Mouse (Mus musculus) neural tube, embryonic 10.5 days (tissue): Measurements from ENCODE around the gene Lin37.

ENCODE experiments used
- DNase-seq: peaks from one replicate; pipeline ENCODE4 v3.0.0-alpha.2; 2017; ENCODE audit warnings: low spot score; ENCODE audit errors: extremely low spot score

The Lin37 gene

DNA sequence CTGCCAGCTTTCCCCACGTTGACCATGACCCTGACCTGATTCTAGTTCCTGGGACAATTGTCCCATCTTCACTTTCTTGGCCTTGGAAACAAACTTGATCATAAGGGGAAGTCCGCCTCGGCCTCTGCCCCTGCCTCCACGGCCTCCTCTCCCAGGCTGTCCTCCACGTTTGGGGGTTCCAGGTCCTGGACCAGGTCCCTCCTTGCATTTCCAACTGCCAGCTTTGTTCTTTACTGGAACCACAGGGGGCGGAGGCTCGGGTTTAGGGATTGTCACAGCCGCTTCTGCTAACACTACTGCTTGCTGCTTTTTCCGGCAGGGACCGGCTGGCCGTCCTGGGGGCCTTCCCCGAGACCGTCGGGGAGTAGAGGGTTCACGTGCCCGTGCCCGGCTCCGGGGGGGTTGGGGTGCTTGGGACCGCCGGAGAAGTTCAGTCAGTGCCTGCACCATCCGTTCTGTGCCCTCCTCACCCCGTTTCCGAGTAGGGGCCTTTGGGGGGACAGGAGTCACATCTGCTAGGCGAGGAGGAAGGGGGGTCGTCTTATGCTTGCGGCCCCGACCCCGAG, 26.9 kb upstream of the Lin37 start:
- no peak for DNase-seq

DNA sequence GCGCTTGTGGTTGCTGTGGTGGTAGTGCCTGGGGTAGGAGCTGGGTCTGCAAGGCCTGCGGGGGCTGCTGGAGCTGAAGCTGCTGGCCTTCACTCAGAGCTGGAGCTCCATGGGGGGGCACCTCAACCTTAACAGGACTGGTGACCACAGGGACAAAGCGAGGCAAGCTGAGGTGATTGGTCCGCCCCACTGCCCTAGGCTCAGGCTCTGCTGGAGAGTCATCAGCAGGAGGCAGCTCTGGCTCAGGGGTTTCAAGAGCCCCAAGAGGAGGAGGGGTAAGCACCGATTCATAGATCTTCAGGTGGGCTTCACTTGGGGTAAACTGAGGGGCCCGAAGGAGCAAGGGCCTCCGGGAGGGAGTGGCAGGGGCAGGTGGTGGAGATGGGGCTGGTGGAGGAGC, 25.5 kb upstream of the Lin37 start:
- no peak for DNase-seq

DNA sequence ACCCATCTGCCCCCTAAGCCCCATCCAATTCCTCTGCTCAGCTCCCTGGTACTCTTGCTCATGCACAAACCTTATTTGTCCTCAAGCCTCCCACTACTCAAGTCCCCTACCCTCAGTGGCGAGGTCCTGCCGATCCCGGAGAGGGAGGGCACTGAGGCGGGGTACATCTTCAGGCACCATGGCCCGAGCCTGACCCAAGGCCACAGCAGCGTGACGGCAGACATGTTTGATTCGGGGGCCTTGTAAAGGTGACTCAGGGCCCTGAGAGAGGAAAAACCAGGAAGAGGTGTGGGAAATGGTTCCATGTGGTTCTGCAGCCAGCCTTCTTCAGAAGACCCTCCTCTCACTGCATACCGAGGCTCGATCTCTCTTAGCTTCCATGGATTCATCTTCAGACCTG, 24.7 kb upstream of the Lin37 start:
- DNase-seq = no peak

DNA sequence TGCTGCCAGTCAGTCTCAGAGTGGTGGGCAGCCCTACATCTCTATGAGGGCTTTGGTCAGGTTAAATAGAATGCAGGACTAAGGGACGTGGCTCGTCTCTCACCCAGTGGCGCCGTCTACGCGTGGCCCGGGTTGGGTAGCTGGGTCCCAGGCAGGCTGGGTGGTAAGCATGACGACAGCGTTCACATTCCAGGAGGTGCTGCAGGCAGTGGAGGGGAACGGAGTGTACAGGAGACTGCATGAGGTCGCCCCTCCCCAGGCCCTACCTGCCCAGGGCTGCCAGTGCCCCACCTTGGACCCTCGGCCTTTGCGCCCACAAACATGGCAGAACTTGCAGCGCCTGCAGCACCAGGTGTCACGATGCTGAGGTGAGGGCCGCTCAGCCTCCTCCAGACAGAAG, 21.9 kb upstream of the Lin37 start:
- no peak for DNase-seq

DNA sequence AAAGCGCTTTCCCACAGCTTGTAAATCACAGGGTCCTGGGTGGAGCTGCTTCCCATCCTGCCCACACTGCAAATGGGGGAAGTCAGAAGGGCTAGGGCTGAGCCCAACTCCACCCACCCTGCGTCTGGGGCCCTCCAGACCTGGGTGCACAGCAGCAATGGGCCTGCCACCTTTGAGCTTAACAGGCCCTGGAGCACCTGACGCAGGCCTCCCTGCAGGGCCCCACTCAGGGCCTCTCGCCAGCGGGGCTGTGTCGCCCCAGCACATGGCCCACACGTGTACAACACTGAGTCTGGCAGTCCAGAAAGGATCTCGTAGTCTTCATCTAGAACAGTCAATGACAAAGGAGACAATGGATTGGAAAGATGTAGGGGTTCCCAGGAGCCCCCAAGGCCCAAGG, 20.3 kb upstream of the Lin37 start:
- no peak for DNase-seq

DNA sequence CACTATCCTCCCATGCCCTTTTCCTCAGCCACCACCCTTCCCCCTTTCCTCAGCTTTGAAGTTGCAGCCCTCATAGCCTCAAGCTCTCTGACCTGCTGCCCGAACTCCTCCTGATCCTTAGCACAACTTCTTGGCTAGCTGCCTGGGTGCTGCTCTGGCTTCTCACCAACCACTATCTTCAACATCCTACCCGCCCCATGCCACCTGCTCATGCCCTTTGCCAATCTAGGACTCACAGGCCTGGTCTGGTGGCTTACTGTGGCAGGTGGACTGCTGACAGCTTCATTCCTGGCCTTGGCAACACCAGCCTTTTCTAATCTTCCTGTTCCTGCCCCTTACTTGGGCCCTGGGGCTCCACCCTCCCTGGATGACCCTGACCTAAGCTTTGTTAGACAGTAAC, 13.3 kb upstream of the Lin37 start:
- DNase-seq = no peak

DNA sequence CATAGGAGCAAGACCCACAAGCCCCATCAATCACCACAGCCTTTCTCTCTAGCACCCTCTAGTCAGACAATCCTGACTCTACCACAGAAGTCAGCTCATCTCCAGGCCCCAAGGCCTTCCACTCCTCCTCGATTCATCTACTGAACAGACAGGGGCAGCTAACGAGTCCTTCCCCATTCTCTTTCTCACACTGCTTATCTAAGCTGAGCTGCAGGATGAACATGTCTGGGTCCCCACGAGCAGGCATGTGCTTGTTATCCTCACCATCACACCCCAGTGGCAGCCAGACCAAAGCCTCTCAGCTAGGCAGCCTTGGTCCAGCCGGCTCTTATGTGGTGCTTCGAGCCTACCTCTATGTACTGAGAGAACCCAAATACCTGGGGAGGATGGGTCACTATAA, 12.8 kb upstream of the Lin37 start:
- DNase-seq = no peak

DNA sequence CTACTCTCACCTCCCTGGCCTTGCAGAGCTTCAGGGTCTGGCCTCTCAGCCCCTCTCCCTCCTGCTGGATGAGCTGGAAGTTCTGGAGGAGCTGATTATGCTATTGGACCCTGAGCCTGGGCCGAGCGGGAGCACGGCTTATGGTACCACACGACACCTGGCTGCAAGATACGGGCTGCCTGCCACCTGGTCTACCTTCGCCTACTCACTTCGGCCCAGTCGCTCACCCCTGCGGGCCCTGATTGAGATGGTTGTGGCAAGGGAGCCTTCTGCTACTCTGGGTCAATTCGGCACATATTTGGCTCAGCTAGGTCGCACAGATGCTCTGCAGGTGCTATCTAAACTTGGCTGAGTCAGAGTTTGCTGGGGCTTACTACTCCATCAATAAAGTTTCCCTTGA, 7.9 kb upstream of the Lin37 start:
- DNase-seq = no peak

DNA sequence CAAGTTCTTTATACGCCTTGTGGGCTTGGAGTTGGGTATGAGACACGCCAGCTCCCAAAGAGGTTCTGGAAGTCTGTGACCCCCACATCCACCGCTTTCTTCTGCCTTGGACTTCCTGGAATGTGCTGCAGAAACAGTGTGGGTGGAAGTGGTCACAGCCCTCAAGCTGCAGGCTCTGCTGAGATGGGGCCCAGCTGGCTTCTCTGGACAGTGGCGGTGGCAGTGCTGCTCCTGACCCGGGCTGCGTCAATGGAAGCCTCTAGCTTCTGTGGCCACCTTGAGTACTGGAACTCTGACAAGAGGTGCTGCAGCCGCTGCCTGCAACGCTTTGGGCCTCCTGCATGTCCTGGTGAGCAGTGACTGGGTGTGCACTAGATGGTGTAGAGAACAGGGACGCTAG, 6.4 kb upstream of the Lin37 start:
- DNase-seq = no peak

DNA sequence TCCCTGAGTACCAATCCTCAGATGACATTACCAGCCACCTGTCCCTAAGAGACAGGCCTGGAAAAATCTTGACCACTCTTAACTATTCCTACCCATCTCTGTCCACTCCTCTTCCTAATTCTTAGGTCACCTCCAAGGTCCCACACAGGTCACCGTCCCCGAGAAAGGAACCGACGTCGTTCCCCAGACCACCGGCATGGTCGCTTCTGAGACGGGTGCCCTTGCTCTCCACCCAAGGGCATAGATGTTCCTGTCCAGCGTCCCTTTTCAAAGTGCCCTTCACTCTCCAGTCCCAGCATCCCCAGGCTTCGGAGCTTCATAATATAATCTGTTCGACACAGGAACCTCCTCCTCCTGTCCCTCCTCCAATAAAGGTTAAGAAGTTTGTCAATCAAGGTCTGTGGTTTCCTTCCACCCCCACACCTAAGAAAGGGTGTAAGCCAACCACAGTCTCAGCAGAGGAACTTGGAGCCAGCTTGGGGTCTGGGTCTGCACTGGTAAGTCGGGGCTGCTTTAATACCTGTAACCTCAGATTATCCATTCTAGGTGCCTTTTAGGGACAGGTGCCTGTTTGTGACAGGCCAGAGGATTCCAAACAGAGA, 5.4 kb upstream of the Lin37 start, which contains the start of gene Igflr1:
Gene Igflr1 (plus strand): TSS at position 458 of the 602 bp plus-strand sequence.
- DNase-seq = no peak

DNA sequence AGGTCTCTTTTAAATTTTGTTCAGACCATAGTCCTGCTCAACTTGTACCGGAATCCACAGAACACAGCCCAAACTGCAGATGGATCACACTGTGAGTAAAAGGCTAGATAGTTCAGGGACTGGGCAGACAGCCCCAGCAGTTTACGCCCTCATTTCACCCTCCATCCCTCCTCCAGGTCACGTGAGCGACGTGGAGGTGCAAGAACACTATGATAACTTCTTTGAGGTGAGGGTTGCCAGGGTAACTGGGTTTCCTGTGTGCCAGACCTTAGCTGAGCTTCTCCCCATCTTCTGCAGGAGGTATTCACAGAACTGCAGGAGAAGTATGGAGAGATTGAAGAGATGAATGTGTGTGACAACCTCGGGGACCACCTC, 4.3 kb upstream of the Lin37 start:
- DNase-seq = no peak

DNA sequence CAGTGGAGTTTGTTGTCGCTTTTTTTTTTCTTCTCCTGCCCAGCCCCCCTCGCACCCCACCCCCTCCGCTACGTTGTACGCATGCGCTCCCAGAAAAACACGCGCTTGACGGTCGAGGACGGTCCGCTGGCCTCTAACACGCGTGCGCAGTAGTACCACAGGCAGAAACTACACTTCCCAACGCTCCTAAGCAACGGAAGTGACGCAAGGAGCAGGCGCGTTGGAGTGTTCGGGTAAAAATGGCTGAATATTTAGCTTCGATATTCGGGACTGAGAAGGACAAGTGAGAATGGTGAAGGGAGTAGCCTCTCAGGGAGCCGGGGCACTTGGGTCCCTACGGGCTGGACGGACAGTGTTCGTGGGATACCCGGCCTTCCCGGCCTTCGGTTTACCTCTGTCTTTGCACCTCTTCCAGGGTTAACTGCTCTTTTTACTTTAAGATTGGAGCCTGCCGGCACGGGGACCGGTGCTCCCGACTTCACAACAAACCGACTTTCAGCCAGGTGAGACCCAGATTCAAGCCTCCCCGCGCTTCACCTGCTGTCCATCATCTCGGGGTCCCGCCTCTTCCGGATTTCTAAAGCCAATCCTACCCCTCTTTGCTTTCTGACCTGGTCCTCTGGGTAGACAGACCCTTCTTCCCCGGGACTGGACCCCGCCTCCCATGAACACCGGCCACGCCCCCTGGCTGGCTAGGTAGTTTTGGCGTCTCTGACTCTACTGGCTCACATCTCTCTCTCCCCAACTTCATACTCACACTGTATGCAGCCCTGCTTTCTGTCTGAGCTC, 3.7 kb upstream of the Lin37 start, which contains the start of the genes U2af1l4, Gm49396 and Psenen:
Gene U2af1l4 (plus strand): TSS at position 185 of the 789 bp plus-strand sequence.
Gene Gm49396 (plus strand): TSS at position 228 of the 789 bp plus-strand sequence.
Gene Psenen (minus strand): TSS at position 511 of the 789 bp plus-strand sequence.
- DNase-seq = peak; percentile 94

DNA sequence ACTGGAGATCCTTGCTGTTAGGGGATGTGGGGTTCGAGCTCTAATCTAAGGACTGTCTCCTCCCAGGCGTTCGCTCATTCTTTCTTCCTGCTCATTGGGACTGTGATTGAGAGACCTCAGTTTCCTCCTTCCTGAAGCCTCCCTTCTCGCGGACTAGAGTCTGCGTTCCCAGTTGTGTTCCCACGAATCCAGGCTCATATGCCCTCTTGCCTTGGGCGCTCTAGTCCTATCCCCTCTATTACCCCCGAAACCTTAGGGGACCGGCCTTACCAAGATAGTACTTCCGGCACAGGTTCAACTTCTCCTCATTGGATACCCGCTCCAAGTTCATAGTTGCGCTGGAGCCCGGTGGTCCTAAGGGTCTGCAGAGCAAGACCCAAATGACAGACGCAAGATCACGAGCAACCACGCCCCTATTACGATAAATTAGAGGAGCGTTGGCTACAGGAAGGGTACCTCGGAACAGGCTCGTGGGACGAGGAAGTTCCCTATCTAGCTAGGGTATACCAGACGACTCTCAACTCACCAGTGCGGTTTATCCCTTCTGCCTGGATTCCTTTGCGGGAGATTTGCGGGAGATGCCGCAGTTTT, 3.0 kb upstream of the Lin37 start:
- DNase-seq = peak; percentile 48

DNA sequence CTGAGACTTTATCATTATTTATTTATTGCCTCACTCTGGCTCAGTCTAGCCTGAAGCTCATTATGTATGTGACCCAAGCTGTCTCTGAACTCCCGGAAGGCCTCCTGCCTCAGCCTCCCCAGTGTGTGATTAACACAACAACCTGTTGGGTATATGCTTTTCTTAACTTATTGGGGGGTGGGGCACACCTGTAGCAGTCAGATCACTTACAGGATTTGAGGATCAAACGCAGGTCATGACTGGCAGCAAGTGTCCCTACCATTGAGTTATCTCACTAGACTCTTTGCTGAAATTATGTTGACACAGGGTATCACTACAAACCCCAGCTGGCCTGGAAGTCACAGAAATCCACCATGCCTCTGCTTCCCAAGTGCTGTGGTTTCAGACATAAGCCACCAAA, 658 bp upstream of the Lin37 start:
- no peak for DNase-seq

DNA sequence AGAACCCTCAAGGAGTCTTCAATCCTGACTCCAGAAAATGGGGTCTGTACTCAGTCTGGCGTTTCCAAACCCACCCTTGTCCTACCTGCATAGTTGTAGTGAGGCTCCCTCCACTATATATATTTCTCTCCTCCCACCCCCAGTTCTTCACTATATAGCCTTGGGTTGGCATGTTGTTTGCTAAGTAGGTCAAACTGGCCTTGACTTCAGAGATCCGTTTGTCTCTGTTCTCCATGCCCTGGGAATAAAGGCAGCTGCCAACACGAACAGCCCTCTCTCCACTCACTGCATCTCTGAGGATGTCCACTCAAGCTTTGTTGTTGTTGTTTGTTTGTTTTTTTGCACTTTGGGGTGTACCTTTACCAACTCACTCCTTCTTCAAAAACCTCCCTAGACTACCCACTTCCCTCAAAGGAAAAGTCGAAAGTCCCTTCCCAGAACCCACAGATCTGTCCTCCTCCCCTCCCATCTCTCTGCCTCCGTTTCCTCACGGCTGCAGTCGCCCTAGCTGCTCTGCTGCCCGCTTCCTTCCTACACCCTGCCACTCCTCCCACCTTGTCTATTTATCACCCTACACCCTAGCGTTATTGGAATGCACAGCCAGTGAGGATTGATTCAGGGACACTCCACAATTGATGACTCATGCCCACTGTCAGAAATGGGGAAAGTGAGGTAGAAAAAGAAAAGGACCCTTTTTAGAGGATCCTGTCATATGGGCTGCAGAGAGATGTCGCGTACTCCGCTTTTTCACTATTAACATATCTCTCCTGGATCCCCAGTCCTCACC, 789 bp downstream of the Lin37 start:
- no peak for DNase-seq

DNA sequence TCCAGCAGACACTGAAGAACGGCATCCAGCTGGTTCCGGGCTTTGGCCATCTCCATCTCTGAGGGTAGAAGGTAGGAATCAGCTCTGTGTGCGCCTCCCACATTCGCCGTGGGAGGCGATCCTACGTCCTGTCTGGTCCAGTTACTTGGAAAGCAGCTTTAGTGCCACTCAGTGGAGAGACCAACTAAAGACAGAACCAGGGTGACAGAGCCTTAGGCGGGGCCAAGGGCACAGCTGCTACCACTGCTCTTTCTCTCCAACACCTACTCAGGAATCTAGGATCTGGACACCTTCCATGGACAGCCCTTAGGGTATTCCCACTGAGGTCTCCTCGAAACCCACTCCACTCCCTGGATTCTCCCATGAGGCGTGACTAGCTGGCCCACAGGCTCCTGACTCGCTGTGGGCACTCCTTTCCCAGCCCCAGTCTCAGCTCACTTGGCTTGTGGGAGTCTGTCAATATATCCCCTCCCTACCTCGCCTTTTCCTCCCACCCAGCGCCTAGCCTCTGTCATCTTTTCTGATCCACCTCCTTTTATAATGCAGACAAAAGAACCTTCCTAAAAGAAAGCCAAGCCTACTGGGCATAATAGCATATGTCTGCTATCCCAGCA, 1.6 kb downstream of the Lin37 start:
- no peak for DNase-seq

DNA sequence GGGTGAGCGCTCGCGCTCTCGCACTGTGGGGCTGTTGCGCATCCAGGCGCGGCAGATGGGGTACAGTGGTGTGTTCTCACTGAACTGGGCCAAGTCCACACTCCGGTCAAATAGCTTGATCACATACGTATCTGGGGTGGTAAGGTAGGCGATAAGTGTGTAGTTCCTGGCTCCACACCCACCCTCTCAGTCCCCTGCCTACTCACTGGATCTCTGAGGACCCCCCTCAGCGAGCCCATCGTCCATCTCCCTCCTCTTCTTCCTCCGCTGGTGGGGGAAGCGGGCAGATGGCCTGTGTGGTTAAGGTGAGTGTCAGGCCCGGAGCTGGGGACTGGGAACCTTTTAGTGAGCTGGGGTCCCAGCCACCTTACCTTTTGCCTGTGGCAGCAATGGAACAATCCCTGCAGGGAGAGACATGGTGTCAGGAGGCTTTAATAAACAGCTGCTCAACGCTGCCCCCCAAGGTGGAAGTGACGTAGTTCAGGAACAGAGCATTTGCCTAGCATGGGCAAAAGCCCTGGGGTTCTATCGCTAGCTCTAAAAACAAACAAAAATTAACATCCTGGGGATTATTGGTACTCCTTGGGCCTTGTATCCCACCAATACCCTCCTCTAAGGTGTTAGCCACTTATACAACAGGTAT, 2.6 kb downstream of the Lin37 start:
- DNase-seq = no peak

DNA sequence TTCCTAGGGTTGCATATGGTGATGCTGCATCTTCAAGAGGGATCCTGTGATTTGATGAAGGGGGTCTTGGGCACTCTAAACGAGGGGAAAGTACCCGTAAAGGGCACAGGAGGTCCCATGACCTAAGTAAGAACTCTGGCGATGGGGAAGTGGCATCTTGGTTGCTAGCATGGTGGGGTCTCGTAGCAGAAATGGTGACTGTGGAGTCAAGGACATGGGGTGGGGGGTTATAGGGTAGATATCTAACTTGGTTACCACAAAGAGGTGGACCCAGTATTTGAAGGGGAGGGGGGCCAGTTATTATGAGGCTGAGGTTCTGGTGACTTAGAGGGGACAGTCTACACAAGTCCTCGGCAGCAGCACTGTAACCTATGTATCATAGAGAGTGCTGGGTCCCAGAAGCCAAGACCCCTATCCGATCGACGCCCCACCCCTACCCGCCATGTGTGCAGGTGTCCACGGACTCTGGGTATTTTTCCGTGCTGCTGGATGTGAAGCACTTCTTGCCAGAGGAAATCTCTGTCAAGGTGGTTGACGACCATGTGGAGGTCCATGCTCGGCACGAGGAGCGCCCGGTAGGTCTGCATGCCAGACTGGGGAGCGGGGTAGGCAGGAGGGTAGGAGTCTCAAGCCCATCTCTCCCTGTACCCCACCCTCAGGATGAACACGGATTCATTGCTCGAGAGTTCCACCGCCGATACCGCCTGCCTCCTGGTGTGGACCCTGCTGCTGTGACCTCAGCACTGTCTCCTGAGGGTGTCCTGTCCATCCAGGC, 5.6 kb downstream of the Lin37 start:
- DNase-seq = no peak

DNA sequence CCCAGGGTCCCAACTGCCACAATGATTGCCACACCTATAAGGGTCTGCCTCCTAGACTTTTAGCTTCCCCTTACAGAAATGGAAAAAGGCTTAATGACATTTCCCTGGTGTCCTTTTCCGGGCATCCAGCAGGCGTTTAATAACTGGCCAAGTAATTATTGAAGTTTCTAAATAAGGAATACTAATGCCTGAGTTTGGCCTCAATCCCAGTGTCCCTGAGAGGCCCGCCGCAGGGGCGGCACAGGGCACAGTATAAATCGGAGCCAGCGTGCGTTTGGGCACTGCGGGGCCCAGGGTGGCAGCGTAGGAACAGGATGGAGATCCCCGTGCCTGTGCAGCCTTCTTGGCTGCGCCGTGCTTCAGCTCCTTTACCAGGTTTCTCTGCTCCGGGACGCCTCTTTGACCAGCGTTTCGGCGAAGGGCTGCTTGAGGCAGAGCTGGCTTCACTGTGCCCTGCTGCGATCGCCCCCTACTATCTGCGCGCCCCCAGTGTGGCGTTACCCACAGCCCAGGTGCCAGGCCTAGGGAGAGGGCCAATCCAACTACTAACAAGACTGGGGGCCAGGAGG, 6.5 kb downstream of the Lin37 start:
- no peak for DNase-seq
